Mouse (Mus musculus): ENCODE measurements at regions not wholly inside any gene's neighbourhood (a gene's known extent, or its start where the extent isn't known, plus 50 kb on each side); places are given as distances from the start of the nearest gene placed in this dataset.

DNA sequence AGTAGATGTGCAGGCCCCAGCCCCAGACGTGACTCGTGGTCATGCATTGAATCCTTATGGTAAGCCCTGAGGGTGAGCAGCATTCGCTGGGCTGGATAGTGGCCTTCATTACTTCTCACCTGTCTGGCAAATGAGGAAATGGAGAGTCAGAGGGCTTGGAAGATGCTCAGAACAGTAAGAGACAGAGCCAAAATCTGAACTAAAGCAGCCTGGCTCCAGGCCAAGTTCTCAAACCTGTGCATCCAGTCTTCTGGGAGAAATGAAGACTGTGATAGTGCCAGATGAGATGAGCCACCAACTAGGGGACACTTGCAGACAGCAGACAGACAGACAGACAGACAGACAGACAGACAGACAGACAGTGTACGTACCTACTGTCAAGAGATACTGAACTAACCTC, 137.1 kb downstream of the Wscd1 start:
- DNase-seq: no peak

DNA sequence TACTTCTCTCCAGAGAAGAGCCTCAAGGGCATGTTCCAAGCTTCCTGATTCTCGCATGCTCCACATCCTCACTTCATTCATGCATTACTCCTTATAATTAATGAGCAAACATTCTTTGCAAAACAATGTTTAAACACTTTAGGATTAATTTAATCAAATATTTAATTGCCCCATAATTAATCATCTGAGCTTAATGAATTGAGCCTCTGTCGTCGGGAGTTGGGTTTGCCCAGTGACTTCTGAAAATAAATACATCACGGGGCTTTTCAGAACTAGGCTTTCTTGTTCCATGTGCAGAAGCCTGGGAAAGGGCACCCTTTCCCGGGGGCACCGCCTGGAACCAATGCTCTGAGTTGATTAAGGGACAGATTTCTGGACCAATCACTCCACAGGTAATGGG, 135.1 kb downstream of the Wscd1 start:
- DNase-seq: no peak

GRCm38 (mm10) chr11:71881841-71882240, 132.1 kb downstream of the Wscd1 start:
- DNase-seq: no peak

DNA sequence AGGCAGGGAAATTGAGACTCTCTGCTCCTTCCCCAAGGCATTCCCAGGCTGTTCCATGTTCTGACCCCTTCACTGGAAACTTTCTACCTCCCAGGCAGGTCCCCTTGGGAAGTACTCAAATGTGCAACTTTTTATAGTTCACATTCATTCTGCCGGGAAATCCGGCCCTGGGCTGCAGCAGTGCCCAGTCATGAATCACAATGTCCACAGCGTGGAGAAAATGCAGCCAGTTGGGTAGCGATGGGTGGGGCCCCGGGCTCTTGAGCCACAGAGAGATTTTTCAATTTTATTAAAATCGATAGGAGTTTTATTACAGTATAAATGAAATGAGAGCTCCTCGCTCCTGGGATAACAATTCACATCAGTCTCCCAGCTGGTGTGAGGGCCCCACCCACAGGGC, 121.6 kb downstream of the Wscd1 start:
- DNase-seq: no peak

DNA sequence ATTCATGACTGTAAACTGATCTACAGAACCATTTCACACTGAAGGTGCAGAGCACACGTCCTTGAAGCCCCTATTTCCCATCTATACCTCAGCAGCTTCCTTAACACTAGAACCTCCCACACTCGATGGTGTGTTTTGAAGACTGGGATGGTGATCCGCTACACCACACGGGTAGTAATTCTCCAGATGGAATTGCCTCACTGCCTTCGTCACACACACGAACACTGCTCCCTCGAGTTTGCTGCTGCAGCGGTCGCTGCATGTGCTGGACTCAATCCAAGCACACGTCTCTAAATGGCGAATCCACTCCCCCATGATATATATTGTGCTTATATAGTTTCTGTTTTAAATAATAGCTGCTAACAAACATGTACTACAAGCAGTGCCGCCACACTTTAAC, 117.0 kb downstream of the Wscd1 start:
- no peak for DNase-seq

GRCm38 (mm10) chr11:71857926-71858325, 108.2 kb downstream of the Wscd1 start:
- DNase-seq: no peak

GRCm38 (mm10) chr11:71855557-71855956, 105.8 kb downstream of the Wscd1 start:
- no peak for DNase-seq

DNA sequence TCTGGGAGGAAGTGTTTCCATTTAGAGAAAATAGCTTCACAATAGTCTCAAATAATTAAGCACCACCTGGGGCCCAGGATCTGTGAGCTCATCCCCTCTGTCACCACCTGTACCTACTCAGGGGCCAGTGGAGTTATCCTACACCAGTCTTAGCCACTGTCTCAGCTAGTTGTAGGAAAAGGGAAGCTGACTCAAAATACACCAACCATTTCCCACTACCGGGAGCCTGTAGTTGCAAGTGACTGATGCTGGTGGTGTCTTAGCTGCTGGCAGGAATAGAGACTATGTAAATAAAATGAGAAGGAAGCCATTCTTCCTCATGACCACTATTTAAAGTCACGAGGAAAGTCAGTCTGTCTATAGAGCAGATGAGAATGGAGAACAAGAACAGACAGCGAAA, 105.3 kb downstream of the Wscd1 start:
- no peak for DNase-seq

DNA sequence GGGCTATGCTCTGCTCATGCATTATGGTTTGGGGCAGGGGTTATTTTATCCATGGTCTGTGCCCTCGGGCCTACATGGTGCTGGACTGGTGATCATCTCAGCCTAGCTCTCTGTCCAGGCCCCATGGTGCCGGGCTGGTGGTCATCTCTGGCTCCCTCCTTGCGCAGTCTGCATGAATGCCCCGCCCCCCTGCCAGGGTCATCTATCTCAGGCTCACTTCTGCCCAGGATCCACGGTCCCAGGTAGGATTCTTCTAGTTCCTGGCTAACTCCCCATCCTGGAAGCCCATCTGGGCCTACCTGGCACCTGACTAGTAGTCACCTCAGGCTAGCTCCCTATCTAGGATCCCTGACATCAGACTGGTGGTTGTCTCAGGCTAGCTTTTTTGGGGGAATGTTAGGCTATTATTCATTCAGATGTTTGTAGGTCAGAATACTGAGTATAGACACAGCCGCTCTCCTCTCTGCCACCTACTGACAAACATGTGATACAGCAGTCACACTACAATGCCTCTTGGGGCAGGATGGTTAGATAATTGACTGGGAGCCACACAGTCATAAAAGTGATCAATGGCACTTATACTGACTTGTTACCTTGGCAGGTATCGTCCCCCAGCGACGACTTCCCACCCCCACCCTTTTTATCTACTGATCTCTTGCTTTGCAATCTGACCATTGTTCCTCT, 98.1 kb downstream of the Wscd1 start:
- peak; percentile 11 for DNase-seq

DNA sequence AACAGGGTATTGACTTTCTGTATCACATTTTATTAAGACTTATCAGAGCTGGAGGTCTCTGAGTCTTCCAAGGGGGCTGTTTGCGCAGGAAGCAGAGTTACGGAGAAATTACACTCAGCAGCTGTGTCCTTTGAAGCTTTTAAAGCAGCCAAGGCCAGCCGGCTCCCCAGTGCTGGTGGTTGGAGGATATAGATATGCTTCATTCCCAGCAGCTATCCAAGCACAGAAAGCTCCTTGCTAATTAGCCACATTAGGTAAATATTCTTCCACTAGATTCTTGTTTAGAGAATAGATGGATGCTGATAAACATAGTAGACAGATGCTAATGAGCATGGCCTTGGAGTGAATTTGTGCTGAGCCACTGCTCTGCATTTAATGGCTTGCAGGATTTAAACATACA, 96.8 kb downstream of the Wscd1 start:
- no peak for DNase-seq

GRCm38 (mm10) chr11:71840635-71841443, 91.1 kb downstream of the Wscd1 start:
- no peak for DNase-seq

Measured in thymus, postnatal 4 days (tissue).